Mouse (Mus musculus) cerebellum, adult 2 months (tissue): Measurements from ENCODE around the gene Gm11627.

Experiments
- CTCF ChIP-seq: fragments of 200-500 bp; IDR thresholded peaks from 2 replicates; pipeline ENCODE4 v1.5.1; 2011; ENCODE audit warnings: low read depth, mild to moderate bottlenecking, control low read depth, low read length, moderate library complexity, borderline replicate concordance; ENCODE audit not compliant: insufficient read depth
- POLR2A ChIP-seq: fragments of 200-500 bp; IDR thresholded peaks from 2 replicates; pipeline ENCODE4 v1.6.1; 2011; ENCODE audit warnings: low read length, control low read depth, borderline replicate concordance; ENCODE audit not compliant: insufficient read depth

DNA sequence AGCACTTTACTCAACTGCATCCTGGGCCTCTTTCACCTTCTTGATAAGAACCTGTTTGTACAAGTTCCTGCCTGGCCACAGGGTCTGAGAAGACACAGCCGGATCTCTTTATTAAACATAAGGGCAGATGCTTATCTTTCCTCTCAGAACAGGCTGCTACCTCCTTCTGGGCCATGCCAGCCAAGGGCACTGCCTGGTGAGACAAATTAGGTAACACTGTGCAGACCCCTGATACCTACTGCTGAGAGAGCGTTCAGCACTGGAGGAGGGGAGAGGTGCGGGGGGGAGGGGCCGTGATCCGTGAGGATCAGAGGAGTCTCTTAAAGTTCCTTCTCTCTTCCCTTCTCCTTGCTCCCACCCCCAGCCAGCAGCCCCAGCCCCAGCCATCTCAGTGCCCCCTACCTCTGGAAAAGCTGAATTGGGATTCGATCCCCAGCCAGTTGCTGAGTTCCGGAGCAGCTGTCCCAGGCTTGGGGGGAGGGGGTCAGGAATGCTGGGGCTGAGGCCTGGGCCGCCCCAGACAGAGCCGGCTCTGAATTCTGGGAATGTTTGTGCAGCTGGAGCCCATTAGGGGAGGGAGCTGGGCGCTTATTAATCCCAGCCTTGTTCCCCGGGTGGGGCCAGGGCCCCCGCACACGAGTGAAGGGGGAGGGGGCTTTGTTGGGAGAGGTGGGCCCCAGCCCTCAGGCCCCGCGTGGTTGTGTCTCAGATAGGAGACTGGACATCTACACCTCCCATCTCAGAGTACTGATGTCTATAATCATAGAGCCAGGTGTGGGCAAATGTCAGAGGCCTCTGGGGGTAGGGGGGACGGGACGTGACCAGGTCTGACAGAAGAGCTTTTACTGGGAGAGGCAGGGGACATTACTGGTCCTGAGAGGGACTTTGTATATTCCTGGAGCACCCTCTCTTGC is 44.9 kb upstream of the Gm11627 start:
- no peak for TF ChIP-seq POLR2A
- no peak for TF ChIP-seq CTCF
